Mouse (Mus musculus): Measurements from ENCODE around the gene Fcho1.
A peak's percentile ranks its signal among the peaks of the same experiment; 100 is the strongest.
"Not testable (repeated sequence)": the region's sequence is repeated elsewhere in the genome, so short reads cannot be mapped to it uniquely, and the experiment has no call there.

Fcho1 gene

GRCm38 (mm10) chr8:71725122-71725924, at the start of gene Fcho1:
Fcho1 (minus strand) TSS chr8:71725716.
- peak; percentile 88 to 92 for DNase-seq (ENCODE audit: low spot score in 2 of 2)

GRCm38 (mm10) chr8:71771336-71771735, 45.8 kb upstream of the Fcho1 start:
- DNase-seq (ENCODE audit: low spot score in 2 of 2) = no peak

- DNase-seq (ENCODE audit: low spot score in 2 of 2) = no peak
Observed at GRCm38 (mm10) chr8:71758816-71759215, 33.3 kb upstream of the Fcho1 start.

DNA sequence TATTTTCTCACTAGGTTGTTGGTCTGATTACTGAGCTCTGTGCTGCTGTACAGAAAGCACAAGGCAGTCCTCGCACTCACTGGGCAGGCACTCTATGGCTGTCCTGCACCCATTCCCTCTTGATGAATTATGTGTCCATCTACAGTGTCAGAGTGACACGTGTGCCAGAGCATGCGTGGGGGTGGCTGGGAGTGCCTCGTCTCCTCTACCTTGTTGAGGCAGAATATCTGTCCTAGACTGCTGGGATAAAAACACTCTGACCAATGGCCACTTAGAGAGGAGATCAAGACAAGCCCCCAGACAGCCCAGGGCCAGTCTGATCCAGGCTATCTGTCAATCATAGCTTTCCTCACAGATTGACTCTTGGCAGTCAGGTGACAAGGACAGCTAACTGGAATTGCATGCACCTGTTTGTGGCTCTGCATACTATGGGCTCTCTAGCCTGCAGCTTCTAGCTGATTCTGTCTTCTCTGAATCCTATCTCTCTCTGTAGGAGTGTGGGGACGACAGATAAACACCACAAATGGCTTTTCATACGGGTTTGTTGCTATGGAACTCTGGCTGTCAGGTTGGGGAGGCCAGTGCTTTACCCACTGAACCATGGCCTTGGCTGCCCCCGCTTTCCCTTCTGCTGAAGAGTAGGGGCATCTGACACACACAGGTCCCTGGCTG, 27.5 kb upstream of the Fcho1 start:
- not testable (repeated sequence) for DNase-seq (ENCODE audit: low spot score in 2 of 2)

- DNase-seq (ENCODE audit: low spot score in 2 of 2) = not testable (repeated sequence)
Observed at GRCm38 (mm10) chr8:71752263-71752662, 26.7 kb upstream of the Fcho1 start.

DNA sequence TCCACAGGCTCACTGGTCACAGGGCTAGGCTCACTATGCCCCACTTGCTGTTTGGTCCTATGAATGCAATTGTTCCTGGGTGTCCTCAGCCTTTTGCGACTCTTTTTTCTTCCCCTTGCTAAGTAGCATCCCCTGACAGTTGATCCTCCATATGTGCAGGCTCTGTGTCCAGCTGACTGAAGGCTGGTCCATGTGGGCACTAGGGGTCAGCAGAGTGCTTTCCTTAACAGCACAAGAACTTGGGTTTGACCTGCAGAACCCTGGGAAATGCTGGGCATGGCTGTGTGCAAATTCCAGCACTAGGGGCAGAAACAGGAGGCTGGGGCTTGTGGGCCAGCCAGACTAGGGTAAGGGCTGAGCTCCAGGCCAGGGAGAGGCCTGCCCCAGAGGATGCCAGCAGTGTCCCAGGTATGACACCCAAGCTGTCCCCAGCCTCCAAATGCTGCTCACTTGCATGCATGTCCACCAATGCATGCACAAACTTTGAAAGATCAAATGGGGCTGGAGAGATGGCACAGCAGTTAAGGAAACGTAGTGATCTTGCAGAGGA, 25.9 kb upstream of the Fcho1 start:
- not testable (repeated sequence) for DNase-seq (ENCODE audit: low spot score in 2 of 2)

DNA sequence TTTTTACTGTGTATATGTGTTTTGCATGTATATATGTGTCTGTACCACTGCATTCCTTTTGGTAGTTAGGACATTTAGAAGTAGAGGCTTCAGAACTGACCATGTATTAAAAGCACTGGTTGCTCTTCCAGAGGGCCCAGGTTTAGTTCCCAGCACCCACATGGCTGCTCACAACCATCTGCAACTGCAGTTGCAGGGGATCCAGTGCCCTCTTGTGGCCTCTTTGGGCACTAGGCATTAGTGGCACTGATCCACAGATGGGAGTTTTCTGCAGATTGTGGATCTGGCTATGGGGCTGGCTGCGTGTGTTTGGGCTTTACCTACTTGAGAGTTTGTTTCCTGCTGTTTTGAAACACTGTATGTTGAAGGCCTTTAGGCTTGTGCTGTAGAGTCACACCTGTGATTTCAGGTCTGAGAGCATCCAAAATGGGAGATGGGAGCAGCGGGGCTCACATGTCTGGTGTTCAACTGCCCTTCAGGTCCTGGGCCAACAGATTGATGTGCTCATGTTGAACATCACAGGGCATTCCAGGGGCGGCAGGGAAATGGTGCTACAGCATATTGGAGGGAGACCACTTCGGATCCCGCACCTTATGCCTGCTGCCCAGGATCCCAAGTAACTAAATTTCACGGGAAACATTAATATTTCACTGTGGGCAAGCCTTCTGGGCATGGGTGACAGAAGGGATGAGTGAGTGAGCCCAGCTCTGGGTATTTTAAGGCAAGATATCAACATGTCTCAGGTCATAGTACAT, 24.0 kb upstream of the Fcho1 start:
- DNase-seq (ENCODE audit: low spot score in 2 of 2) = not testable (repeated sequence)

GRCm38 (mm10) chr8:71747082-71747481, 21.6 kb upstream of the Fcho1 start:
- not testable (repeated sequence) for DNase-seq (ENCODE audit: low spot score in 2 of 2)

- DNase-seq (ENCODE audit: low spot score in 2 of 2) = no peak
Observed at GRCm38 (mm10) chr8:71745322-71745721, 19.8 kb upstream of the Fcho1 start.

- DNase-seq (ENCODE audit: low spot score in 2 of 2) = no peak
Observed at GRCm38 (mm10) chr8:71742783-71743182, 17.3 kb upstream of the Fcho1 start.

DNA sequence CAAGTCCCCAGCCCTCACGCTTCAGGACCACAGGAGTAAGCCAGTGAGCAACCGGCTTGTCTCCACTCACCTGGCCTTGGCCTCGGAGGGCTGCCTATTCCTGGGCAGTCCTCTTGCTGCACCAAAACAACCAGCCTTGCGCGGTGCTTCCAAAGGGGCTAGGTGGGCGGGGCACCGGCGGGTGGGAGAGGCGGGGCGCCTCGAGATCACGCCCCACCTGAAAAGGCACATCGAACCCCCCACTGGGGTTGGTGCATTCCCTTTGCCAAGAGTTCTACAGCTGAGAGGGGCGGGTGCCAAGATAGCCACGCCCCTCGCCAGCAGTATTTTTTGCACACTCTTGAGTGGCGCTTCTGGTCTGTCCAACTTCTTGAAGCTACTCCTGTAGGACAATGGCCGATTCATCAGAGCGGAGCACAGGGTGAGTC, 16.2 kb upstream of the Fcho1 start:
- DNase-seq (ENCODE audit: low spot score in 2 of 2) = no peak

- no peak for DNase-seq (ENCODE audit: low spot score in 2 of 2)
Observed at GRCm38 (mm10) chr8:71741226-71741625, 15.7 kb upstream of the Fcho1 start.

DNA sequence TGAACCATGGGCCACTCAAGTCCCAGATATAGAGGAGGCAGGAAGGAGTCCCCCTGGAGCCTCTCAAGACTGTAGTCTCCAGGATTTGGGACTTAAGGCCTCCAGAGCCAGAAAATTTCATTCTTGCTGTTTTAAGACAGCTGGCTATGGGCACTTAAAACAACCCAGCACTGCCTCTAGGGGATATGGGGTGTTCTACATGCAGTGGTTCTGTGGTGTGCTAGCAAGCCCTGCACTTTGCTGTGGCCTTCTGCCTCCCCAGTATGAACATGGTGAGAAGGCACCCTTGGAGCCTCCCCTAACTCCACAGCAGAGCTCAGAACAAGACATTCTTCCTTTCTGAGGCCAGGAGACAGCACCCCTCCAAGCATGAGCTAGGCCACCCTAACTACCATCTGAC, 12.8 kb upstream of the Fcho1 start:
- DNase-seq (ENCODE audit: low spot score in 2 of 2) = not testable (repeated sequence)

DNA sequence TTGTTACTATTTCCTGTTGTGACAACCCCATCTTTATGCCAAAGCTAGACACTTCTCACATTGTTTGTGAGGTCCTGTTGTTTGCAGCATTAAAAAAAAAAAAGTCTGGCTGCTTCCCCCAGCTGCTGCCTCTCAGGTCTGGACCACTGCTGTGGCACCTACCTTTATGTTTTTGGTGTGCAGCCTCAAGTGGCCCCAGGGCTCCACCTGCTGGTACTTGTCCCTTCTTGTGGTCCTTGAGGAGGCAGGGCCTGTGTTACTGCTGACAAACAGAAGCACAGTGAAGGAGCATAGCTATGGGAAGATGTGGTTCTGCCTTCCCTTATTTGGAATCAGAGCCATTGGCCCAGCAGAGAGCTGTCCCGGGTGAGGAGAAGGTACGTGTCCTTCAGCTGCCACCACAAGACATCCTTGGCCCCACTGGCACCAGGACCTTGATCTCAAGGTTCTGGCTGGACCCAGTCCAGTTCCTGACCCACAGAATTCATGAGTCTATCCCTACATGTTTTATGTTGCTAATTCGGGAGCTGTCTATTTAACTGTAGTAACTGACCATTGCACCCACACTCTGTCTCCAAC, 6.2 kb upstream of the Fcho1 start:
- DNase-seq (ENCODE audit: low spot score in 2 of 2) = peak; percentile 73 to 86

DNA sequence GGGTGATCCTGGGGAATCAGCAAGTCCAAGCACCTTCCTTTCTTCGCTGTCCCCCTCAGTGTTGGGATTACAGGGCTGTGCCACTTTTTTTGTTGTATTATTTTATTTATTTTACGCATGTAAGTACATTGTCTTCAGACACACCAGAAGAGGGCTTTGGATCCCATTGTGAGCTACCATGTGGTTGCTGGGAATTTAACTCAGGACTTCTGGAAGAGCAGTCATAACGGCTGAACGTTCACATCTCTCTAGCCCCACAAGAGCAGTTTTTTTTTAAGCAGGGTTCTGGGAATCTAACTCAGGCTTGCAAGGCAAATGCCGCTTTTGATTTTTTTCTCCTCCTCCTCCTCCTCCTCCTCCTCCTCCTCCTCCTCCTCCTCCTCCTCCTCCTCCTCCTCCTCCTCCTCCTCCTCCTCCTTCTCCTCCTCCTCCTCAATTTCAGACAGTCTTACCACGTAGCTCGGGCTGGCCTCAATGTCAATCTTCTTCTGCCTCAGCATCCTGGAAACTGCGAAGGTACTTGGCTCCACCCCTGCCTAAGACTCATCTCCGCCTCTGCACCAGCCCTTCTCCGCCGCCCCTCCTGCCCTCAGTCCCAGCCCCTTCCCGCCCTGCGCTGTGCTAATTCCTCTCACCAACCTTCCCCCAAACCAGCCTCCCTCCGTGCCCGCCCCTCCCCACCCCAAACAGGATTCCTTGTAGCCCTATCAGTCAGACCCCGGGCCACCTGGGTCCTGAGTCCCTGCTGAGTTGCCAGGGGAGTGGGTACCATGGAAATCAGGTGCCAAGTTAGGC, 3.5 kb upstream of the Fcho1 start:
- peak in 1 of 2 experiments; percentile 49 for DNase-seq (ENCODE audit: low spot score in 2 of 2)

- no peak for DNase-seq (ENCODE audit: low spot score in 2 of 2)
Observed at GRCm38 (mm10) chr8:71728240-71728785, 2.8 kb upstream of the Fcho1 start.

DNA sequence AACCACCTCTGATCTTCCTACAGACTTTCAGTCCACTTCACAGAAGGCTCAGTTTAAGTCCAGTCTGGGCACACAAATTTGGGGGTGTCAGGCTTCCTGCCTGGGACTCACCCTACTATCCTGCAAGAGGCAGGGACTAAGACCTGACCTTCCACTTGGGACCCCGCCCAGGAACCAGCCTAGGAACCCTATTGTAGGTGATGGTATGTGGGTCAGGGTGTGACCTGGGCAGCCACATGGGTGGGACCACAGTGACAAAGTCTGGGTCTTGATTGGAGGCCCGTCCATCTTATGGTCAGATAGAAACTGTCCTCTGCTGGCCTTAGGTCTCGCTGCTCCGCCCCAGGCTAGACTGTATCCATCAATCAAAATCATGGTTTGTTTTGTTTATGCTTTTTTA, 1.1 kb downstream of the Fcho1 start:
- no peak for DNase-seq (ENCODE audit: low spot score in 2 of 2)

DNA sequence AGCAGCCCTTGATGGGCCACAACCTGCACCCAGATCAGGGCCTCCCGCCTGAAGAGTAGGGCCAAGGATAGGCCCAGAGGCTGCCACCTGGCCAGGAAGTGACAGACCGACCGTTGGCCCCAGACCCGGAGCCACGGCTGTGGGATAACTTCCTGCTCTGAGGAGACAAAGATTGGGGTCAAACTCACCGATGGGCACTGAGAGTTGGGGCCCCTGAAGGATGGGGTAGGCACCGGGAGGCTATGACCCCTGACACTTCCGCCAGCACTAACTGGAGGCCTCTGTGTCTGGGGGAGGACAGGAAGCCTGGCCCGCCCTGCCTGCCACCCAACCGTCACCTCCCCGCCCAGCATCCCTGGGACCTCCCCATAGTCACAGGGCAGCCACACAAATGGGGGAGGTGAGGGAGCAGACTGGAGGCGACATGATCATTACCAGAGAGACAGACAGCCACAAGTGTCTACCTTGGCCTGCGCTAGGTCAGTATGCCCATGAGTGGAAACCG, 2.4 kb downstream of the Fcho1 start:
- DNase-seq (ENCODE audit: low spot score in 2 of 2) = peak; percentile 81 to 85

GRCm38 (mm10) chr8:71719928-71720457, 5.5 kb downstream of the Fcho1 start:
- DNase-seq (ENCODE audit: low spot score in 2 of 2) = peak; percentile 68 to 70

GRCm38 (mm10) chr8:71719218-71719617, 6.3 kb downstream of the Fcho1 start:
- no peak for DNase-seq (ENCODE audit: low spot score in 2 of 2)
